Mouse (Mus musculus) liver, embryonic 14.5 days (tissue): Measurements from ENCODE around the gene C030005K15Rik.

Source experiments
- CTCF ChIP-seq: IDR thresholded peaks from 2 replicates; pipeline ENCODE4 v1.5.1; 2016; ENCODE audit warnings: antibody characterized with exemption, low read depth, control low read depth
- EP300 ChIP-seq: IDR thresholded peaks from 2 replicates; pipeline ENCODE4 v1.6.1; 2016; ENCODE audit warnings: antibody characterized with exemption, low read depth

- TF ChIP-seq CTCF (no peak), EP300 (no peak)
Measured at GRCm38 (mm10) chr10:97753821-97754220, 27.3 kb upstream of the C030005K15Rik start.
